Mouse (Mus musculus) intestine, embryonic 15.5 days (tissue): ENCODE results near the gene Gnaq. TPM values are rescaled to one million over a fixed set of nuclear protein-coding genes. Genes with fewer than 3 reads are reported as not detected.

Experiments used
- ATAC-seq: fragments of 200-750 bp; cut with Nextera tagmentation; 2 replicates; pipeline ENCODE4 v1.8.0; 2017; ENCODE audit warnings: moderate TSS enrichment, moderate library complexity
- H3K27ac ChIP-seq: fragments of 300-500 bp; sonication (generic); 2 replicates; pipeline ENCODE4 v1.5.1; 2015; ENCODE audit warnings: mild to moderate bottlenecking, inconsistent platforms
- H3K27me3 ChIP-seq: fragments of 300-500 bp; sonication (generic); replicated peaks from 2 replicates; pipeline ENCODE4 v1.6.1; 2015; ENCODE audit warnings: inconsistent platforms
- H3K36me3 ChIP-seq: fragments of 300-500 bp; sonication (generic); 2 replicates; pipeline ENCODE4 v1.6.1; 2015; ENCODE audit warnings: inconsistent platforms
- H3K4me1 ChIP-seq: fragments of 300-500 bp; sonication (generic); replicated peaks from 2 replicates; pipeline ENCODE4 v1.6.1; 2015; ENCODE audit warnings: inconsistent platforms
- H3K4me2 ChIP-seq: fragments of 300-500 bp; sonication (generic); replicated peaks from 2 replicates; pipeline ENCODE4 v1.6.1; 2015; ENCODE audit warnings: mild to moderate bottlenecking, inconsistent platforms
- H3K4me3 ChIP-seq: fragments of 300-500 bp; sonication (generic); replicated peaks from 2 replicates; pipeline ENCODE4 v1.5.1; 2015; ENCODE audit warnings: inconsistent platforms
- H3K9ac ChIP-seq: fragments of 300-500 bp; sonication (generic); 2 replicates; pipeline ENCODE4 v1.6.1; 2015; ENCODE audit warnings: inconsistent platforms
- H3K9me3 ChIP-seq: fragments of 300-500 bp; sonication (generic); 2 replicates; pipeline ENCODE4 v1.6.1; 2016; ENCODE audit warnings: inconsistent platforms
- WGBS: fragments of 180-500 bp; shearing (Covaris S2); methylation state at CpG from one replicate; pipeline ENCODE4 v1.1.7; 2015; 5-methylcytosine and 5-hydroxymethylcytosine counted together
- polyA plus RNA-seq: library from polyadenylated mRNA; unstranded; fragments of >200 nt; fragmentation: Nextera tagmentation; extraction: Ambion mirVana; gene quantifications from 2 replicates; pipeline ENCODE4 v1.2.1, GENCODE M21; 2015

Gnaq gene
- polyA plus RNA-seq, 1 experiment from 2014 or later = 28.3 TPM

- H3K27me3 ChIP-seq = no peaks in the 10 kb centered on the region
- 61% methylated on average over 4 of the region's 4 CpGs for WGBS
- no peaks in the 10 kb centered on the region for H3K9me3 ChIP-seq
- H3K36me3 ChIP-seq = no peaks in the 10 kb centered on the region
- no peak overlapping the region for H3K4me2 ChIP-seq
- no peak overlapping the region for H3K27ac ChIP-seq
- H3K4me1 ChIP-seq = 0 out of 2 replicates have a peak, but pooled peaks cover 7% of the 10 kb centered on the region
- ATAC-seq = no peak
- no peak overlapping the region for H3K9ac ChIP-seq
- H3K4me3 ChIP-seq = no peak overlapping the region
These were observed 140.4 kb downstream of the Gnaq start for GRCm38 (mm10) chr19:16273021-16273420.

DNA sequence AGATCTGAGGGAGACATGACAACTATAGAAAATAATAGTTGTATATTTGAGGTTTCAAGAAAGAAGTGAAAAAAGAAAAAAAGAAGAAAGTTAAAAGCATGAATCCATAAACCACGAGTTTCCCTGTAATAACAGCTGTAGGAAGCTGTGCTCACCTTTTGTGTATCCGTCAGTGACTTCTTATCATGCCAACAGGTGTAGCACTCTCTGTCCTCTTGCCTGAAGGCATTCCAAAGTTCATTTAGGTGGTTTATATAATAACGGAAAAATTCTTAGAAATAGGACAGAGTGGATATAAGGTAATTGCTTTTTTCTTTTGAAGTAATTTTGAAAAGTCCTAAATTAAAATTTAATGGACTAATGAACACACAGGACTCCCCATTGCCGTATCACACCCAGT is 147.6 kb downstream of the Gnaq start:
- peaks cover 5% of the 10 kb centered on the region; the same call in 1 of the 2 replicates for H3K4me1 ChIP-seq
- no peaks in the 10 kb centered on the region for H3K27me3 ChIP-seq
- no peak overlapping the region for H3K9ac ChIP-seq
- H3K9me3 ChIP-seq = no peaks in the 10 kb centered on the region
- 65% methylated on average over 4 of the region's 4 CpGs for WGBS
- H3K36me3 ChIP-seq = no peaks in the 10 kb centered on the region
- no peak overlapping the region for H3K4me2 ChIP-seq
- no peak overlapping the region for H3K27ac ChIP-seq
- ATAC-seq = no peak
- H3K4me3 ChIP-seq = no peak overlapping the region

DNA sequence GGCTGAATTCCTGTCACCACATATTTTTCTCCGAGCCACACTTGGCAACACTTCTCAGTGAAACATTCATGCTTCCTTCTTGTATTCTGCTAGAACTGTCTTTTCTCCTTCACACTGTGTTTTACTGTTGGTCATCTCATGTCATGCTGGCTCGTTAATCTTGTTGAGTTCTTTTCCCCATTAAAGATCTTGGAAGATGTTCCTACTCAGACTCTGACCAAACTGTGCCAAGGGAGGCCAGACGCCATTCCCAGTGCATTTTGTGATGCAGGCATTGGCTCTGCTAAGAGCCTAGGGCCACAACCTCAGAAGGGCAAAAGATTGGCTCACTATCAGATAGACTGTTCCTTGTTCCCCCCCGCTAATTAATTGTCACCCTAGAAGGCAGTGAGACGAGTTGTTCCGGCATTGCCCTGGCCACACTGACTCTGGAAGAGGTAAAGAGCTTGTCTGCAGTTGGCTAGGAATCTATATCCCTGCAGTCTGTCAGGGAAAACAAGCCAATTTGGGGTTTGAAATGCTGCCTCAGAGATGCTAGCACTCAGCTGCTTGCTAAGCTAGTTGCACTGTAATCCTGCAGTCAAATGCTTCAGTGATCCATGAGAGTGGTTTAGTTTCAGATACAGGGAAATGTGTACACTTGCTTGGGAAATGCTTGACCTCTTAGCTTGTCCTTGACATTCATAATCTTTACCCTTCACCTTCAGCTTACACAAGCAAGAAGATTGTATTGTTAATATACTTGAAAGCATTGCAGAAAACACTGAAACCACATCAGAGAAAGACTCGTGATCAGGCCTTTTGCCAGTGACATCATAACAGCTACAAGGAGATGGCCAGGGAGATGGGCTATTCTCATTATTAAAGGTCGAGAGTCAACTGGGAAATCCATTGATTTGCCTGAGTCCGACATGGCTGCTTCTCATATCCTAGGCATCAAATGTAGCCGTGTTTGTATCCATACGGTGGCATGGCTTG is 152.7 kb downstream of the Gnaq start:
- no peak for ATAC-seq

GRCm38 (mm10) chr19:16286451-16287175 is 154.0 kb downstream of the Gnaq start:
- ATAC-seq = no peak
- H3K4me1 ChIP-seq = peaks cover 13% of the 10 kb centered on the region; the same call in 1 of the 2 replicates
- H3K27ac ChIP-seq = 0 out of 2 replicates have a peak overlapping the region, but pooled peaks have one; percentile 30

More for the DNA sequence above, 152.7 kb downstream of the Gnaq start:
- WGBS = 82% methylated on average over 11 of the region's 11 CpGs
- Histone ChIP-seq H3K9ac (no peak overlapping the region), H3K4me1 (peaks cover 12% of the 10 kb centered on the region; the same call in 1 of the 2 replicates), H3K4me2 (no peak overlapping the region), H3K36me3 (no peaks in the 10 kb centered on the region), H3K4me3 (no peak overlapping the region), H3K27me3 (no peaks in the 10 kb centered on the region), H3K9me3 (no peaks in the 10 kb centered on the region), H3K27ac (peak overlapping the region; percentile 36; the same call in 1 of the 2 replicates)

GRCm38 (mm10) chr19:16287307-16287706 is 154.7 kb downstream of the Gnaq start:
- H3K27ac ChIP-seq = no peak overlapping the region
- WGBS = 81% methylated on average over 4 of the region's 4 CpGs
- H3K27me3 ChIP-seq = no peaks in the 10 kb centered on the region
- no peaks in the 10 kb centered on the region for H3K9me3 ChIP-seq
- ATAC-seq = no peak
- H3K4me1 ChIP-seq = peaks cover 13% of the 10 kb centered on the region; the same call in 1 of the 2 replicates
- H3K9ac ChIP-seq = no peak overlapping the region
- H3K4me2 ChIP-seq = no peak overlapping the region
- H3K4me3 ChIP-seq = no peak overlapping the region
- no peaks in the 10 kb centered on the region for H3K36me3 ChIP-seq

More at GRCm38 (mm10) chr19:16286451-16287175, 154.0 kb downstream of the Gnaq start:
- Histone ChIP-seq H3K9ac (no peak overlapping the region), H3K9me3 (no peaks in the 10 kb centered on the region), H3K4me3 (no peak overlapping the region), H3K27me3 (no peaks in the 10 kb centered on the region), H3K4me2 (no peak overlapping the region), H3K36me3 (no peaks in the 10 kb centered on the region)
- 39% methylated on average over 10 of the region's 10 CpGs for WGBS

DNA sequence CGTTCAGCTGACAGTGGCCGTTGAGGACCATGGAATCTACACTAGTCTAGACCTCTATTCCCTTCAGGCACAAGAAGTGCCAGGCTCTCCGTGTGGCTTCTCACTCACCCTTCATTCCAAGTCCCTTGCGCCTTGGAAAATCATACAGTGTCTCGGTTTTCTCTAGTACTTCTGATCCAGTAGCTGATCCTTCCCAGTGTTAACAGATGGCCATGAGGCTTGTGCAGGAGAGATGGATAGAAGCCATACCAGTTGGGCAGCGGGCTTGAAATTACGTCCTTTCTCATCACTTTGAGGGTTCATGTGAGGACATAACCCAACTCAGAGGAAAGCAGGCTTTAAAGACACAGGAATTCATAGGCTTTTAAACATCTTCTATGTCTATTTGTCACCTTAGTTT is 155.3 kb downstream of the Gnaq start:
- Histone ChIP-seq H3K36me3 (no peaks in the 10 kb centered on the region), H3K27me3 (no peaks in the 10 kb centered on the region), H3K9me3 (no peaks in the 10 kb centered on the region), H3K4me2 (no peak overlapping the region), H3K4me1 (peaks cover 13% of the 10 kb centered on the region; the same call in 1 of the 2 replicates), H3K4me3 (no peak overlapping the region), H3K9ac (no peak overlapping the region), H3K27ac (no peak overlapping the region)
- no peak for ATAC-seq
- 93% methylated on average over 7 of the region's 7 CpGs for WGBS

- 62% methylated on average over 3 of the region's 3 CpGs for WGBS
- Histone ChIP-seq H3K4me2 (no peak overlapping the region), H3K36me3 (no peaks in the 10 kb centered on the region), H3K9ac (no peak overlapping the region), H3K4me3 (no peak overlapping the region), H3K27ac (no peak overlapping the region), H3K9me3 (no peaks in the 10 kb centered on the region), H3K27me3 (no peaks in the 10 kb centered on the region), H3K4me1 (0 out of 2 replicates have a peak, but pooled peaks cover 6% of the 10 kb centered on the region)
- ATAC-seq = no peak
These were observed 158.5 kb downstream of the Gnaq start for GRCm38 (mm10) chr19:16291088-16291487.

DNA sequence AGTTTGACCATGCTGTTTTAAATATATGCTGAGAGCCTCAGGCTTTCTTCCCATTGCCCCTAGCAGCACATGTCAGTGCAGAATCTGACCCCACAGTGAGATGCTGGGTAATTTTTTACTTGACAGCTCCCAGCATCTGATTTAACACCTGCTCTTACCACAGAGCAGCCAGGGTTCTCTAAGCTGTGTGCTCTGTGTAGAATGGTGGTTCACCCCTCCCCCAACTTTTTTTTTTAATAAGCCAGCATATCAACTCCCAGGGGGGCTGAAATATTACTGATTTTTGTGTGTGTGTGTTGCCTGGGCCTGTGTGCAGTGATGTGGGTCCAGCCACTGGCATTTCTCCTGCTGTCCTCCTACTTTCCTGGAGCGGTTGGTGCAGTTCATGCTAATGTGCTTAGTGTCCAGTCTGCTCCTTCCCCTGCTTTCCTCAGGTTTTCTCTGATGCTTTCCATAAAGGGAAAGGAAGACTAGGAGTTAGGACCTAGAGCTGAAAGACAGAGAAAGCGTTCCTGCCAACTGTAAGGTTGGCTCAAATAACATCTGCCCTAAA is 159.5 kb downstream of the Gnaq start:
- Histone ChIP-seq H3K27me3 (no peaks in the 10 kb centered on the region), H3K4me3 (no peak overlapping the region), H3K4me2 (no peak overlapping the region), H3K4me1 (0 out of 2 replicates have a peak, but pooled peaks cover 2% of the 10 kb centered on the region), H3K36me3 (no peaks in the 10 kb centered on the region), H3K9me3 (no peaks in the 10 kb centered on the region), H3K9ac (no peak overlapping the region), H3K27ac (no peak overlapping the region)
- ATAC-seq = no peak
- 81% methylated on average over 2 of the region's 2 CpGs for WGBS

DNA sequence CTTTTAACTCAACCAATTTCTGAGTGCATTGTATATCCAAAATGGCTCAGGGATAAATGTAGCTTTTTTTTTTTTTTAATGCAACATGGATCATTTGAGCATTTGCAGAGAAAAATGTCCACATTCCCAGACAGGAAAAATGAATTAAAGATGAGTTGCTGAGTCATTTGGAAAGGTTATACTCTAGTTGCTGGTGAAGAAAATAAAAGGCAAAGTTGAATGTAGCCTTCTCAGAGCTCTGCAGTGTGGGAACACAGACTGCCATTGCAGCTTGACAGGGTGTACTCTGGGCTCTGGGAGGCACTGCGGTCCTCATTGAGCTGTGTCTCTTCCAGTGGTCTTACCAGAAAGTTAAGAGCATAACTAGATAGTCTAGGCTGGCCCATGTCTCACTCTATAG is 160.3 kb downstream of the Gnaq start:
- ATAC-seq = no peak
- Histone ChIP-seq H3K9ac (no peak overlapping the region), H3K4me3 (no peak overlapping the region), H3K27ac (no peak overlapping the region), H3K36me3 (no peaks in the 10 kb centered on the region), H3K9me3 (no peaks in the 10 kb centered on the region), H3K27me3 (no peaks in the 10 kb centered on the region), H3K4me1 (0 out of 2 replicates have a peak, but pooled peaks cover 2% of the 10 kb centered on the region), H3K4me2 (no peak overlapping the region)
- WGBS = 94% methylated on average over 1 of the region's 1 CpGs

DNA sequence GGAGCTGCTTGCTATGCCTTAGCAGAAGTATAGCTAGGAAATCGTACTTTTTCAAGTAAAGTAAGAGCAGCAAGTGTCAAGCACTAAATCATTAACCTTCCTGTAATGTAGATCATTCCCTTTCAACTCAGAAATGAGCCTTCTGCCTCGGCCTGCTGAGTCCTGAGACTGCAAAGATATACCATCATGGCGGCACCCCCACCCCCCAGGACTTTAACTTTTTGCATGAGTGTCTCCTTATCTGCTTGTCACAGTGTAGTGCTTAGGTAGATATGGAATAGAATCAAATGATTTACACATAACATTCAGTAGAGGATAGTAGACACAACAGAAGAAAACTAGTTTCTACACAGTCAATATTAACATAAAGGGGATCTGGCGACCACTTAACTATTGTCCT is 167.8 kb downstream of the Gnaq start:
- Histone ChIP-seq H3K4me1 (no peaks in the 10 kb centered on the region), H3K27me3 (no peaks in the 10 kb centered on the region), H3K4me2 (no peak overlapping the region), H3K36me3 (no peaks in the 10 kb centered on the region), H3K9ac (no peak overlapping the region), H3K9me3 (no peaks in the 10 kb centered on the region), H3K4me3 (no peak overlapping the region), H3K27ac (no peak overlapping the region)
- 81% methylated on average over 4 of the region's 4 CpGs for WGBS
- no peak for ATAC-seq

- no peaks in the 10 kb centered on the region for H3K36me3 ChIP-seq
- no peak for ATAC-seq
- no peak overlapping the region for H3K4me3 ChIP-seq
- no peak overlapping the region for H3K9ac ChIP-seq
- H3K9me3 ChIP-seq = no peaks in the 10 kb centered on the region
- no peak overlapping the region for H3K27ac ChIP-seq
- no peak overlapping the region for H3K4me2 ChIP-seq
- no peaks in the 10 kb centered on the region for H3K27me3 ChIP-seq
- WGBS = 71% methylated on average over 7 of the region's 7 CpGs
- no peaks in the 10 kb centered on the region for H3K4me1 ChIP-seq
These were observed 168.7 kb downstream of the Gnaq start for GRCm38 (mm10) chr19:16301336-16301735.

DNA sequence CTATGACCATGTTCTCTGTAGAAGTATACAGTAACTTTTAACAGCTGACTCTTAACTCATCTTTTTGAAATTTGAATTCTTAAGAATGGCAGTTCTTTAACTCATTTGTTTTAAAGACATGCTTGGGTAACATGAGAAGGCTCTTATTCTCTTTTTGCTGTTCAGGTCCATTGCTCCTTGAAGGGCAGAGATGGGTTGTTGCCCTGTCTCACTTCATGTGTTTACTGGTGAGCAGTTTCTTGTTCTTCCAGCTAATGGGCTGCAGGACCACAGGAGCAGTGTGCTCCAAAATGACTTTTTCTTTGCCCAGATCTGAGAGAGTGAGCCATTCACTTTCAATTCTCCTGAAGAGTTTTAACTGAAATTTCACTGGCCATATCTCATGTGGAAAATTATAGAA is 176.4 kb downstream of the Gnaq start:
- ATAC-seq = no peak
- Histone ChIP-seq H3K27me3 (no peaks in the 10 kb centered on the region), H3K4me1 (no peaks in the 10 kb centered on the region), H3K36me3 (no peaks in the 10 kb centered on the region), H3K27ac (no peak overlapping the region), H3K9me3 (no peaks in the 10 kb centered on the region), H3K9ac (no peak overlapping the region), H3K4me3 (no peak overlapping the region), H3K4me2 (no peak overlapping the region)
